Mouse (Mus musculus) thymus, postnatal 14 days (tissue): ENCODE results near the gene Gm4767.
"Not testable (repeated sequence)": the region's sequence is repeated elsewhere in the genome, so short reads cannot be mapped to it uniquely, and the experiment has no call there.

Experiments used
- DNase-seq: peaks from one replicate; pipeline ENCODE4 v3.0.0; 2021

The Gm4767 gene

GRCm38 (mm10) chr10:81811899-81812298, at the start of gene Gm4767:
TSS of gene Gm4767 (plus strand) at chr10:81812186.
- DNase-seq, result peak; percentile 2

GRCm38 (mm10) chr10:81770506-81771403, 41.2 kb upstream of the Gm4767 start, which contains the start of gene Gm3055:
TSS of gene Gm3055 (minus strand) at chr10:81771161.
- DNase-seq, result not testable (repeated sequence)

GRCm38 (mm10) chr10:81771404-81771777, 40.6 kb upstream of the Gm4767 start:
- DNase-seq, result not testable (repeated sequence)

- not testable (repeated sequence) for DNase-seq
Observed at GRCm38 (mm10) chr10:81846219-81846618, 34.2 kb downstream of the Gm4767 start.

GRCm38 (mm10) chr10:81863409-81864407, 51.7 kb downstream of the Gm4767 start, which contains the start of gene Gm32687:
TSS of gene Gm32687 (plus strand) at chr10:81863934.
- peak; percentile 2 for DNase-seq
